Mouse (Mus musculus): Measurements from ENCODE around the gene Mlph.

The Mlph gene

GRCm38 (mm10) chr1:90909161-90909560 lies 5.7 kb upstream of the Mlph start:
- no peak for DNase-seq (ENCODE audit: low read depth, low spot score)

GRCm38 (mm10) chr1:90909631-90910152 lies 5.2 kb upstream of the Mlph start:
- DNase-seq (ENCODE audit: low read depth, low spot score), result no peak

GRCm38 (mm10) chr1:90913231-90913630 lies 1.7 kb upstream of the Mlph start:
- no peak for DNase-seq (ENCODE audit: low read depth, low spot score)

GRCm38 (mm10) chr1:90917509-90917908 lies 2.6 kb downstream of the Mlph start:
- DNase-seq (ENCODE audit: low read depth, low spot score), result no peak

- DNase-seq (ENCODE audit: low read depth, low spot score), result no peak
Measured at GRCm38 (mm10) chr1:90921687-90922086, 6.8 kb downstream of the Mlph start.

- DNase-seq (ENCODE audit: low read depth, low spot score), result peak; percentile 36
Measured at GRCm38 (mm10) chr1:90926030-90926429, 11.1 kb downstream of the Mlph start.

- no peak for DNase-seq (ENCODE audit: low read depth, low spot score)
Measured at GRCm38 (mm10) chr1:90927308-90927707, 12.4 kb downstream of the Mlph start.

GRCm38 (mm10) chr1:90927929-90928574 lies 13.2 kb downstream of the Mlph start:
- no peak for DNase-seq (ENCODE audit: low read depth, low spot score)

GRCm38 (mm10) chr1:90928575-90928934 lies 13.7 kb downstream of the Mlph start:
- peak; percentile 81 for DNase-seq (ENCODE audit: low read depth, low spot score)

- no peak for DNase-seq (ENCODE audit: low read depth, low spot score)
Measured at GRCm38 (mm10) chr1:90933001-90933400, 18.1 kb downstream of the Mlph start.

GRCm38 (mm10) chr1:90936990-90937389 lies 22.1 kb downstream of the Mlph start:
- no peak for DNase-seq (ENCODE audit: low read depth, low spot score)

- DNase-seq (ENCODE audit: low read depth, low spot score), result no peak
Measured at GRCm38 (mm10) chr1:90939980-90940379, 25.1 kb downstream of the Mlph start.

GRCm38 (mm10) chr1:90945171-90945570 lies 30.3 kb downstream of the Mlph start:
- no peak for DNase-seq (ENCODE audit: low read depth, low spot score)

GRCm38 (mm10) chr1:90947252-90947651 lies 32.4 kb downstream of the Mlph start:
- DNase-seq (ENCODE audit: low read depth, low spot score), result no peak

GRCm38 (mm10) chr1:90949309-90949708 lies 34.4 kb downstream of the Mlph start:
- DNase-seq (ENCODE audit: low read depth, low spot score), result no peak

GRCm38 (mm10) chr1:90951670-90952069 lies 36.8 kb downstream of the Mlph start:
- no peak for DNase-seq (ENCODE audit: low read depth, low spot score)

- no peak for DNase-seq (ENCODE audit: low read depth, low spot score)
Measured at GRCm38 (mm10) chr1:90952808-90953207, 37.9 kb downstream of the Mlph start, which contains the start of gene Prlh. Gene Prlh (plus strand): TSS chr1:90953108.

GRCm38 (mm10) chr1:90953688-90954087 lies 38.8 kb downstream of the Mlph start:
- no peak for DNase-seq (ENCODE audit: low read depth, low spot score)

GRCm38 (mm10) chr1:90956245-90957096 lies 41.6 kb downstream of the Mlph start:
- peak; percentile 72 for DNase-seq (ENCODE audit: low read depth, low spot score)

GRCm38 (mm10) chr1:90962526-90962925 lies 47.6 kb downstream of the Mlph start:
- DNase-seq (ENCODE audit: low read depth, low spot score), result no peak

- no peak for DNase-seq (ENCODE audit: low read depth, low spot score)
Measured at GRCm38 (mm10) chr1:90962994-90963393, 48.1 kb downstream of the Mlph start.

- DNase-seq (ENCODE audit: low read depth, low spot score), result no peak
Measured at GRCm38 (mm10) chr1:90967583-90967982, 52.7 kb downstream of the Mlph start.

GRCm38 (mm10) chr1:90968649-90969048 lies 53.8 kb downstream of the Mlph start:
- no peak for DNase-seq (ENCODE audit: low read depth, low spot score)
